Mouse (Mus musculus) forebrain, embryonic 16.5 days (tissue): ENCODE data around the gene Dgkg. TPM values are rescaled to one million over a fixed set of nuclear protein-coding genes. Genes with fewer than 3 reads are reported as not detected.

Experiments
- ATAC-seq: fragments of 200-750 bp; cut with Nextera tagmentation; 2 replicates; pipeline ENCODE4 v1.8.0; 2017; ENCODE audit warnings: mild to moderate bottlenecking, moderate library complexity
- H3K27ac ChIP-seq: fragments of 300-500 bp; sonication (generic); 2 replicates; pipeline ENCODE4 v1.5.1; 2014; ENCODE audit warnings: low read length, control low read depth
- H3K27me3 ChIP-seq: fragments of 300-500 bp; sonication (generic); replicated peaks from 2 replicates; pipeline ENCODE4 v1.6.1; 2014; ENCODE audit warnings: low read length; ENCODE audit not compliant: control insufficient read depth, insufficient read depth
- H3K36me3 ChIP-seq: fragments of 300-500 bp; sonication (generic); 2 replicates; pipeline ENCODE4 v1.6.1; 2014; ENCODE audit not compliant: control insufficient read depth, insufficient read depth
- H3K4me1 ChIP-seq: fragments of 300-500 bp; sonication (generic); replicated peaks from 2 replicates; pipeline ENCODE4 v1.6.1; 2014; ENCODE audit warnings: low read length; ENCODE audit not compliant: control insufficient read depth, insufficient read depth
- H3K4me2 ChIP-seq: fragments of 300-500 bp; sonication (generic); 2 replicates; pipeline ENCODE4 v1.6.1; 2014; ENCODE audit warnings: mild to moderate bottlenecking, low read length, control low read depth
- H3K4me3 ChIP-seq: fragments of 300-500 bp; sonication (generic); replicated peaks from 2 replicates; pipeline ENCODE4 v1.5.1; 2014; ENCODE audit warnings: mild to moderate bottlenecking, low read length, control low read depth
- H3K9ac ChIP-seq: fragments of 300-500 bp; sonication (generic); replicated peaks from 2 replicates; pipeline ENCODE4 v1.6.1; 2014; ENCODE audit warnings: low read depth, low read length, control low read depth
- H3K9me3 ChIP-seq: fragments of 300-500 bp; sonication (generic); 2 replicates; pipeline ENCODE4 v1.6.1; 2016; ENCODE audit warnings: low read length; ENCODE audit not compliant: control insufficient read depth
- WGBS: fragments of 180-500 bp; shearing (Covaris S2); extraction: QIAGEN DNeasy Blood & Tissue Kit; methylation state at CpG from one replicate; pipeline ENCODE4 v1.1.7; 2014; 5-methylcytosine and 5-hydroxymethylcytosine counted together
- polyA plus RNA-seq: library from polyadenylated mRNA; unstranded; fragments of >200 nt; fragmentation: Nextera tagmentation; extraction: Ambion mirVana; gene quantifications from 2 replicates; pipeline ENCODE4 v1.2.1, GENCODE M21; 2015

The Dgkg gene
- polyA plus RNA-seq, 1 experiment from 2014 or later: 6.6 TPM

GRCm38 (mm10) chr16:22452082-22452481 is 204.9 kb downstream of the Dgkg start:
- Histone ChIP-seq H3K4me1 (no peaks in the 10 kb centered on the region), H3K27ac (no peak overlapping the region), H3K27me3 (no peaks in the 10 kb centered on the region), H3K9ac (no peak overlapping the region), H3K36me3 (no peaks in the 10 kb centered on the region), H3K9me3 (no peaks in the 10 kb centered on the region), H3K4me2 (no peak overlapping the region), H3K4me3 (no peak overlapping the region)
- no peak for ATAC-seq
- WGBS: 84% methylated on average over 9 of the region's 9 CpGs

GRCm38 (mm10) chr16:22448093-22448492 is 208.9 kb downstream of the Dgkg start:
- Histone ChIP-seq H3K27me3 (no peaks in the 10 kb centered on the region), H3K36me3 (no peaks in the 10 kb centered on the region), H3K4me1 (no peaks in the 10 kb centered on the region), H3K9me3 (no peaks in the 10 kb centered on the region), H3K9ac (no peak overlapping the region), H3K4me2 (no peak overlapping the region), H3K27ac (no peak overlapping the region), H3K4me3 (no peak overlapping the region)
- WGBS: 81% methylated on average over 6 of the region's 6 CpGs
- no peak for ATAC-seq

DNA sequence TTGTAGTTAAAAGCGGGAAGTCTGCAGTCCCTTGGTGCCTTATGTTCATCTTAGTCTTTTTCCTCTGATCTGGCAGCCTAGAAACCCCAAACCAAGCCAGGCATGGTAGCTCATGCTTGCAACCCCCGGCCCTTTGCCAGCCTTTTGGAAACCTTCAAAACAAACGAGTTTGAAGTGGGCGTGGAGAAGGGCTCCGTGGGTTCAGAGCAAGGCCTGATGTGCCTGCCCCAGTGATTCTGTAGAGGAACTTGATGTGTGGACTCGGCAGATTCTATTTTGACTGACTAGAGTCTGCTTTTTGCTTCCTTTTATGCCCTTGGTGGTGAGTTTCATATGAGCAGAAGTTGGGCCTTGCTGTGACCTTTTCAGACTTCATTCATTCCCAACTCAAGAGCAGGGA is 212.2 kb downstream of the Dgkg start:
- no peak overlapping the region for H3K4me2 ChIP-seq
- H3K36me3 ChIP-seq: no peaks in the 10 kb centered on the region
- no peaks in the 10 kb centered on the region for H3K9me3 ChIP-seq
- H3K4me3 ChIP-seq: no peak overlapping the region
- H3K27me3 ChIP-seq: peaks cover 18% of the 10 kb centered on the region
- no peak overlapping the region for H3K27ac ChIP-seq
- peaks cover 12% of the 10 kb centered on the region for H3K4me1 ChIP-seq
- H3K9ac ChIP-seq: no peak overlapping the region
- no peak for ATAC-seq
- 61% methylated on average over 6 of the region's 6 CpGs for WGBS

GRCm38 (mm10) chr16:22442202-22442601 is 214.8 kb downstream of the Dgkg start:
- 19% methylated on average over 7 of the region's 7 CpGs for WGBS
- no peak overlapping the region for H3K4me2 ChIP-seq
- no peaks in the 10 kb centered on the region for H3K9me3 ChIP-seq
- no peak for ATAC-seq
- no peaks in the 10 kb centered on the region for H3K36me3 ChIP-seq
- H3K4me1 ChIP-seq: peaks cover 21% of the 10 kb centered on the region
- no peak overlapping the region for H3K27ac ChIP-seq
- peaks cover 18% of the 10 kb centered on the region for H3K27me3 ChIP-seq
- H3K9ac ChIP-seq: no peak overlapping the region
- no peak overlapping the region for H3K4me3 ChIP-seq

GRCm38 (mm10) chr16:22441317-22441716 is 215.7 kb downstream of the Dgkg start:
- no peak overlapping the region for H3K4me2 ChIP-seq
- 90% methylated on average over 4 of the region's 4 CpGs for WGBS

DNA sequence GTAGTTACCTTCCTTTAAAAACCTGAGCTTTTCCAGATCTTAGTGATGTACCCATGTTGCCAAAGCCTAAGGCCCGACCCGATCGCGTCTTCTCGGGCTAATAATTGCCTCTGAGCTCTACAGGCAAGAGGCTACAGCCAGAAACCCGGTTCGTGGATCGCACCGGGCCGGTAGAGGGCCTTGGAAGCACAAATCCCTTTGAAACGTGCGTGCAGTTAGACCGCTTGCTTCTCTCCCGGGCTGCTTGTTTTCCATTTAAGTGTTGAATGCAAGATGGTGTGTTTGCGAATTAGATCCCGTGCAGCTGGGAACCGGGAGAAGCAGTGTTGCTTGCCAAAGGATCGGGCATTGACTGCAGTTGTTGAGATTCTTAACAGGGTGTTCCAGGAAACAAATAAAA is 216.8 kb downstream of the Dgkg start:
- Histone ChIP-seq H3K4me1 (peaks cover 21% of the 10 kb centered on the region), H3K9ac (peak overlapping the region; percentile 25; the same call in 1 of the 2 replicates), H3K27ac (peak overlapping the region; percentile 71), H3K4me3 (peak overlapping the region; percentile 80), H3K36me3 (no peaks in the 10 kb centered on the region), H3K9me3 (no peaks in the 10 kb centered on the region), H3K27me3 (peaks cover 28% of the 10 kb centered on the region), H3K4me2 (peak overlapping the region; percentile 100)
- WGBS: under 1% methylated on average over 18 of the region's 18 CpGs
- peak; percentile 2; the same call in 1 of the 2 replicates for ATAC-seq

More at GRCm38 (mm10) chr16:22441317-22441716, 215.7 kb downstream of the Dgkg start:
- H3K27me3 ChIP-seq: peaks cover 24% of the 10 kb centered on the region
- H3K9me3 ChIP-seq: no peaks in the 10 kb centered on the region
- no peak overlapping the region for H3K4me3 ChIP-seq
- no peak for ATAC-seq
- no peak overlapping the region for H3K9ac ChIP-seq
- H3K4me1 ChIP-seq: peaks cover 21% of the 10 kb centered on the region
- no peaks in the 10 kb centered on the region for H3K36me3 ChIP-seq
- H3K27ac ChIP-seq: no peak overlapping the region

DNA sequence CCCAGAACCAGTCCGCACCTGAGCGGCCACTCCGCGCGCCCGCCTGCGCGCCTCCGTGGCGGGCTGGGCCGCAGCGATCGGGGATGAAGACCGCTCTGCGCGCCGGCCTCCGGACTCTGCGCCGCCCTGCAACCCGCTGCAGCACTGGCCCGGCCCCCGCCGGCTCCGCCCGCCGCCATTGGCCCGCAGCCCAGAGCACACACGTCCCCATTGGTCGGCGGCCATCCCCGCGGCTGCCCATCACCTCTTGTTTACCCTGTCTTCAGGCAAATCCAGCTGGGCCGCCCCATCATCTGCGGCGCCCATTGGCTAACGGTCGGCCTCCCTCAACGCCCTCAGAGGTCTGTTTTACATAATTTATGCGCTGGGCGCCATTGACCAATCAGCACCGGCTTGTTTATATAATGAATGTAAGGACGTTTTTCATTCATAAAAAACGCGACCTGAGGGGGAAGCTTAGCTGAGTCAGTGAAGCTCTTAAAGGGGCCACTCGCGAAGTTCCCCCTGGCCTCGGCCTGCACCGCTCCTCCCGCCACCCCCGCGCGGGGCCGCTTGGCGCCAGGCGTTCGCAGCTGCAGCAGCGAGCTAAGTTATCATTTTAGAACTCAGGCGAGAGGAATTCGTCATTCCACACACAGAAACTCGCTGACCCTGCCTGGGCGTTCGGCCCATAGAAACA is 217.4 kb downstream of the Dgkg start, which contains the start of gene Etv5:
Etv5 (minus strand) TSS at position 221 of the 679 bp plus-strand sequence.
- WGBS: under 1% methylated on average over 53 of the region's 63 CpGs

DNA sequence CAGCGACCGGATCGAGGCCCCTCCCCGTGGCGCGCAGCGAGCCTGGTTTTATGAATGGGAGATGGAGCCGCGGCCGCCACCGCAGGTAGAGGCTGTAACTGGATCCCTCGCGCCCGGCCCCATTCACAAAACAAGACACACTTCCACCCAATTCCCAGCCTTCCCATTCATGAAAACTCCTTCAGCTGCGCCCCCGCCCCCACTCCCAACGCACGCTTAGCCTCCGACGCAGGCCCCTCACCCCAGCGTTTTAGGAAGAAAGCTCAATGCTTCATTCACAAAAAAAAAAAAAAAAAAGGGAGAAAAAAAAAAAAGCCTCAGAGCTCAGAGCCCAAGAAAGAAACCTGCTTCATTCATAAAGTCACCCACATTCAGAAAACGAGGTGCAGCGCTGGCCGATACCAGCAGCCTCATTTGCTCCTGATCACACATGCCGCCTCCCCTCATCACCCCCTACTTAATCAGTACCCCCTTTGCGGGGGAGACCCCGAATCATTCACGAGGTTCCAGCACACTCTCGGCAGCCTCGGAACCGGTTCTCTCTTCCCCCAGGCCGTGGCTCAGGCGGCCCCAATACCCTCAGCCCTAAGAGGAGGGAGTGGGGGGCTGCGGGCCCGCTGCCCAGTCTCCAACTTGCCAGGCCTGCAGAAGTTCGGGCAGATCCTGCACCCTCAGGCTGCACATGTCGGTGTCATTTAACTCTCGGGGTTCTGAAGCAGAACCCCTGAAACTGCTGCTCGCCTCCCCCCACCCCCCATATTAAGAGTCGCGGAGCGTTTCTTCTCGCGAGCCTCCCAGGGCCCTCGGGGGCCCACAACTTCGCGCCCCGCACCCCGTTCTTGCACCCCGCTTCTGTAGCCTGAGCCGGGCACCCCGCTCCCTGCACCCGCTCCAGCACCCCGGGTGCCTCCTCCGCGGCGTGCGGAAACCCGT is 218.3 kb downstream of the Dgkg start:
- Histone ChIP-seq H3K4me2 (peak overlapping the region; percentile 100), H3K36me3 (no peaks in the 10 kb centered on the region), H3K9ac (peak overlapping the region; percentile 70), H3K27ac (peak overlapping the region; percentile 44), H3K4me3 (peak overlapping the region; percentile 80), H3K4me1 (peaks cover 34% of the 10 kb centered on the region), H3K9me3 (no peaks in the 10 kb centered on the region), H3K27me3 (peaks cover 28% of the 10 kb centered on the region)
- WGBS: under 1% methylated on average over 56 of the region's 59 CpGs
- peak; percentile 52 for ATAC-seq

More for the DNA sequence above, 217.4 kb downstream of the Dgkg start, which contains the start of gene Etv5:
- Histone ChIP-seq H3K4me3 (peak within 1 kb of the TSS; percentile 80), H3K9ac (peak within 1 kb of the TSS; percentile 70), H3K4me1 (peaks cover 26% of the 10 kb centered on the region), H3K9me3 (no peaks in the 10 kb centered on the region), H3K27ac (peak within 1 kb of the TSS; percentile 71), H3K4me2 (peak within 1 kb of the TSS; percentile 100), H3K27me3 (peaks cover 28% of the 10 kb centered on the region), H3K36me3 (no peaks in the 10 kb centered on the region)
- ATAC-seq: peak; percentile 97

DNA sequence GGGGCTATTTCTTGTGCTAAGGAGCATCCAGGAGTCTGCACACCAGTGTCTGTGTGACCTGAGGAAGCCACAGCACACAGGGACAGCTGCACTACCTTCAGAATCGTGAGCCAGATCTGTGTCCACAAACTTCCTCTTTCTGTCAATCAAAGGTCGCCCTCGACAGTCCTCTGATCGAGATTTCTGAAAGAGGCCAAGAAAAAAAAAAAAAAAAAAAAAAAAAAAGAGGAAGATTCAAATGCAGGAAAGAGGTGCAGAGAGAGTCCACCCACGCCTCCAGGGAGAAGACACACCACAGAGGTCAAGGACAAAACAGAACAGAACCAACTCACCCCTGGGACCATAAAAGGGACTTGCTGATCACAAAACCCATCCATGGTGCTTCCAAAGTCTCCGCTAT is 220.9 kb downstream of the Dgkg start:
- WGBS: 53% methylated on average over 6 of the region's 6 CpGs
- peaks cover 15% of the 10 kb centered on the region for H3K27me3 ChIP-seq
- ATAC-seq: no peak
- no peak overlapping the region for H3K4me2 ChIP-seq
- no peak overlapping the region for H3K9ac ChIP-seq
- no peaks in the 10 kb centered on the region for H3K36me3 ChIP-seq
- H3K9me3 ChIP-seq: no peaks in the 10 kb centered on the region
- H3K4me1 ChIP-seq: peaks cover 39% of the 10 kb centered on the region
- H3K4me3 ChIP-seq: no peak overlapping the region
- H3K27ac ChIP-seq: no peak overlapping the region
